Mouse (Mus musculus) ES-Bruce4 (cell line): ENCODE data around the gene Gper1.

Experiments
- CTCF ChIP-seq: IDR thresholded peaks from one replicate; pipeline ENCODE4 v1.8.1; 2011; ENCODE audit warnings: low read depth, low read length
- POLR2A ChIP-seq: IDR thresholded peaks from one replicate; pipeline ENCODE4 v1.8.1; 2011; ENCODE audit warnings: low read length; ENCODE audit not compliant: insufficient read depth

- TF ChIP-seq CTCF (no peak), POLR2A (no peak)
Measured at GRCm38 (mm10) chr5:139442428-139442827, 19.5 kb downstream of the Gper1 start.
